Mouse (Mus musculus): ENCODE measurements around the gene Ccdc155. TPM values are rescaled to one million over a fixed set of nuclear protein-coding genes. Genes with fewer than 3 reads are reported as not detected.
"Not testable (repeated sequence)": the region's sequence is repeated elsewhere in the genome, so short reads cannot be mapped to it uniquely, and the experiment has no call there.

Ccdc155 gene
- polyA plus RNA-seq, 1 experiment from 2014 or later: not detected

DNA sequence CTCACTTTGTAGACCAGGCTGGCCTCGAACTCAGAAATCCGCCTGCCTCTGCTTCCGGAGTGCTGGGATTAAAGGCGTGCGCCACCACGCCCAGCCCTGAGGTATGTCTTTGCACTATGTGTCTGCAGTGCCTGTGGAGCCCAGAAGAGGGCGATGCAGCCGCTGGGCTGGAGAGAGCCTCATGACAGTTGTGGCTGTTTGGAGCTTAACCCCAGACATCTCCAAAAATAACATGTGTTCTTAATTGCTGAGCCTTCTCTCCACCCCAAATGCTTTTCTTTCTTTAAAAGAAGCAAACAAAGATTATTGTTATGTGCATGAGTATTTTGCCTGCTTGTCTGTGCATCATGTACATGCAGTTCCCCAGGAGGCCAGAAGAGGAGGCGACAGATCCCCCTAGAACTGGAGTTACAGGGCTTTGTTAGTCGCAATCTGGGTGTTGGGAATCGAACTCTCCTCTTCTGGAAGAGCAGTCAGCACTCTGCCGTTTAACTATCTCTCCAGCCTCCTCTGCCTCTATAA is 49.6 kb downstream of the Ccdc155 start:
- 67% methylated on average over 12 of the region's 12 CpGs for WGBS
- H3K9me3 ChIP-seq (ENCODE audit: control insufficient read depth): no peaks in the 10 kb centered on the region
- H3K27ac ChIP-seq (ENCODE audit: low read depth, low read length): 0 out of 2 replicates have a peak overlapping the region, but pooled peaks have one; percentile 94
- H3K4me1 ChIP-seq (replicated peaks; ENCODE audit: control insufficient read depth, insufficient read depth, low read length): peaks cover 8% of the 10 kb centered on the region; the same call in 1 of the 2 replicates
- no peaks in the 10 kb centered on the region for H3K27me3 ChIP-seq (replicated peaks; ENCODE audit: control insufficient read depth, insufficient read depth, low read length)
- H3K9ac ChIP-seq (ENCODE audit: low read depth, low read length): no peak overlapping the region
- peak overlapping the region; percentile 72 for H3K4me3 ChIP-seq (ENCODE audit: low read depth, low read length)
- peak; percentile 53 for ATAC-seq
- peaks cover 29% of the 10 kb centered on the region for H3K36me3 ChIP-seq (ENCODE audit: control insufficient read depth, insufficient read depth)
- TF ChIP-seq CTCF (IDR thresholded peaks at IDR 0.05; ENCODE audit: low read depth): peak; percentile 75
- peak overlapping the region; percentile 68 for H3K4me2 ChIP-seq (replicated peaks; ENCODE audit: low read depth)

DNA sequence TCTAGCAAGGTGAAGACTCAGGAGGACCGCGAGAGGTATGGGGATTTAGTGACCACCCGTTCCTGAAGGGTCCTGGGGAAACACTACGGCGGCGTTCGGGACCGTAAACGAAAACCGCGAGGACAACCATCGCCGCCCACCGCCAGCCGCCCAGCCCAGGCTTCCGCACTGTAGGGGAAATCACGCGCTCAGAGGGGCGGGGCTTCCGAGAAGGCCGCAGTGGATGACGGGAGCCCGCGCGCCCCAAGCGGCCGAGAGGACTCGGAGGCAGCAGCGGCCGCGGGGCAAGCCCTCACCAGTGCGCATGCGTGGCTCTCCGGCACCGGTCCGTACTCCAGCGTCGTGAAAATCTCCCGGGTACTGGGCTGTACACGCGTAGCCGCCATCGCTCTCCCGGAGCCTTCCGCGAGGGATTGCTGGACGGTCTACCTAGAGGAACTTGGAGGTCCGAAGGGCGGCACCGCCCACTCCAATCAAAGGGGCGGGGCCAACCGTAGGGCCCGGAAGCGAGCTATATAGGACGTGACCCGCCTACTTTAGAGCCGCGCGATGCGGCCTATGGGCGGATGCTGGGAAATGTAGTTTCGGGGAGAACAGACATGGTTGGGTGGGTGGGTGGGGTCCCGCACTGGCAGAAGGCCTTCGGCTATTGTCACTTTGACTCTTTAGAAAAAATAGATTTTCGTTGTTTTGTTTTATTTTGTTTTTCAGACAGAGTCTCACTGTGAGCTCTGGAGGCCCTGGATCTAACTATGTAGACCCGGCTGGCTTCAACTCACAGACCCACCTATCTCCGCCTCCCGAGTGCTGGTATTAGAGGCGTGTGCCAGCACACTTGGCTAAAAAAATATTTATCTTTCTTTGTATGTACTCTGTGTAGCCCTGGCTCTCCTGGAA is 50.3 kb downstream of the Ccdc155 start, which contains the start of the genes Pih1d1 and Aldh16a1:
Gene Pih1d1 (plus strand): TSS at position 208 of the 897 bp plus-strand sequence.
Gene Aldh16a1 (minus strand): TSS at position 489 of the 897 bp plus-strand sequence.
- H3K4me3 ChIP-seq (ENCODE audit: low read depth, low read length): peak within 1 kb of the TSS; percentile 72
- H3K27me3 ChIP-seq (replicated peaks; ENCODE audit: control insufficient read depth, insufficient read depth, low read length): no peaks in the 10 kb centered on the region
- H3K4me1 ChIP-seq (replicated peaks; ENCODE audit: control insufficient read depth, insufficient read depth, low read length): peaks cover 8% of the 10 kb centered on the region; the same call in 1 of the 2 replicates
- peak; percentile 92 for ATAC-seq
- peak within 1 kb of the TSS; percentile 94 for H3K27ac ChIP-seq (ENCODE audit: low read depth, low read length)
- 3% methylated on average over 69 of the region's 69 CpGs for WGBS
- H3K36me3 ChIP-seq (ENCODE audit: control insufficient read depth, insufficient read depth): peaks cover 24% of the 10 kb centered on the region
- peak within 1 kb of the TSS; percentile 85 for H3K9ac ChIP-seq (ENCODE audit: low read depth, low read length)
- peak within 1 kb of the TSS; percentile 68 for H3K4me2 ChIP-seq (replicated peaks; ENCODE audit: low read depth)
- TF ChIP-seq CTCF (IDR thresholded peaks at IDR 0.05; ENCODE audit: low read depth): peak; percentile 77
- no peaks in the 10 kb centered on the region for H3K9me3 ChIP-seq (ENCODE audit: control insufficient read depth)

DNA sequence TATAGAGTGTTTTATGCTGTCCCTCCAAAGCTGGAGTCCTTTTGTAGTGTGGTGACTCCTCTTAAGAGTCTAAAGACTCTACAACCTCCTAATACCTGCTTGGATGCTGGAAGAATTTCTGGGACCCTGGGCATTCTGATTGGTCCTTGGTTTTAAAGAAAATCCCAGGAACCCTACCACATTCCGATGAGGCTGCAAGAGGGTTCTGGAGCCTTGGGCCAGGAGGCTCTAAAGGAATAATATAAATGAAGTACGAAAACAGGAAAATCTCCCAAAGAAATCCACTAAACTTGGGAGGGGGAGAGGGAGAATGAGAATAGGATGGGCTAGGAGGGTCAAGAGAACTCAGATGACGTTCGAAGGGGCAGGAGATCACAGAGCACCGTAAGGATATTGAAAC is 51.1 kb downstream of the Ccdc155 start:
- Histone ChIP-seq H3K27me3 (replicated peaks; ENCODE audit: control insufficient read depth, insufficient read depth, low read length) (no peaks in the 10 kb centered on the region), H3K4me3 (ENCODE audit: low read depth, low read length) (peak overlapping the region; percentile 72), H3K27ac (ENCODE audit: low read depth, low read length) (peak overlapping the region; percentile 94), H3K9me3 (ENCODE audit: control insufficient read depth) (no peaks in the 10 kb centered on the region), H3K9ac (ENCODE audit: low read depth, low read length) (peak overlapping the region; percentile 85), H3K4me2 (replicated peaks; ENCODE audit: low read depth) (peak overlapping the region; percentile 68), H3K4me1 (replicated peaks; ENCODE audit: control insufficient read depth, insufficient read depth, low read length) (peaks cover 8% of the 10 kb centered on the region; the same call in 1 of the 2 replicates), H3K36me3 (ENCODE audit: control insufficient read depth, insufficient read depth) (peaks cover 23% of the 10 kb centered on the region)
- WGBS: 2% methylated on average over 5 of the region's 5 CpGs
- no peak for ATAC-seq
- no peak for TF ChIP-seq CTCF (IDR thresholded peaks at IDR 0.05; ENCODE audit: low read depth)

DNA sequence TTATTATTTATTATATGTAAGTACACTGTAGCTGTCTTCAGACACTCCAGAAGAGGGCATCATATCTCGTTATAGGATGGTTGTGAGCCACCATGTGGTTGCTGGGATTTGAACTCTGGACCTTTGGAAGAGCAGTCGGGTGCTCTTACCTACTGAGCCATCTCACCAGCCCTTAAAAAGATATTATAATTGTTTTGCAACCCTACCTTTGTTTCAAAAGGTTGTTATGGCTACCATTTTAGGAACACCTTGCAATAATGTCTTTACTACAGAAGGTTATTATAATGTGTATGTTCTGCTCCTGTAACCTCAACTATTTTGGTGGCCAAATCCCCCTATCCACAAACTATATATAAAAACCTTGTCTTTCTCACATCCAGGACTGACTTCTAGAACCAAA is 51.6 kb downstream of the Ccdc155 start:
- peak; percentile 14; the same call in 1 of the 2 replicates for TF ChIP-seq CTCF (IDR thresholded peaks at IDR 0.05; ENCODE audit: low read depth)
- H3K27me3 ChIP-seq (replicated peaks; ENCODE audit: control insufficient read depth, insufficient read depth, low read length); H3K4me3 ChIP-seq (ENCODE audit: low read depth, low read length); H3K4me1 ChIP-seq (replicated peaks; ENCODE audit: control insufficient read depth, insufficient read depth, low read length); H3K27ac ChIP-seq (ENCODE audit: low read depth, low read length); ATAC-seq; H3K9me3 ChIP-seq (ENCODE audit: control insufficient read depth): not testable (repeated sequence)
- H3K9ac ChIP-seq (ENCODE audit: low read depth, low read length): 0 out of 2 replicates have a peak overlapping the region, but pooled peaks have one; percentile 85
- H3K4me2 ChIP-seq (replicated peaks; ENCODE audit: low read depth): peak overlapping the region; percentile 68
- WGBS: 66% methylated on average over 2 of the region's 2 CpGs
- H3K36me3 ChIP-seq (ENCODE audit: control insufficient read depth, insufficient read depth): peaks cover 24% of the 10 kb centered on the region

DNA sequence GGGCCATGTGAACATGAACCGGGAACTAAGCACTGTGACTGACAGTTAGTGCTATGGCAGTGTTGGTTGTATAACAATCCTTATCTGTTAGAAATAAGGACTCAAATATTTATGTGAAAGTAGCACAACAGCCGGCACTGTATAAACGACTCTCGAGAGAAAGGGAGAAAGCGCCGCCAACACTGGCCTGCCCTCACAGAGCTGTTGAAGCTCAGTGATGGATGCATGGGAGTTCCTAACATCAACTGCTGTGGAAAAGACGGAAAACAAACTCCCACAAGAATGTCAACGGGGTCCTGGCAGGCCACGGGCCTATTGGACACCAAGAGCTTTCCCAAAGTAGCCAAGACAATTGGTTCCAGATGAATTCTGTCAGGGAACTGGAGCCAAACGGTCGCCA is 53.4 kb downstream of the Ccdc155 start:
- WGBS: 44% methylated on average over 11 of the region's 11 CpGs
- Histone ChIP-seq H3K9me3 (ENCODE audit: control insufficient read depth) (no peaks in the 10 kb centered on the region), H3K4me2 (replicated peaks; ENCODE audit: low read depth) (no peak overlapping the region), H3K27me3 (replicated peaks; ENCODE audit: control insufficient read depth, insufficient read depth, low read length) (no peaks in the 10 kb centered on the region), H3K27ac (ENCODE audit: low read depth, low read length) (no peak overlapping the region), H3K4me3 (ENCODE audit: low read depth, low read length) (no peak overlapping the region), H3K4me1 (replicated peaks; ENCODE audit: control insufficient read depth, insufficient read depth, low read length) (peaks cover 8% of the 10 kb centered on the region; the same call in 1 of the 2 replicates), H3K36me3 (ENCODE audit: control insufficient read depth, insufficient read depth) (peaks cover 29% of the 10 kb centered on the region), H3K9ac (ENCODE audit: low read depth, low read length) (no peak overlapping the region)
- ATAC-seq: no peak
- no peak for TF ChIP-seq CTCF (IDR thresholded peaks at IDR 0.05; ENCODE audit: low read depth)

DNA sequence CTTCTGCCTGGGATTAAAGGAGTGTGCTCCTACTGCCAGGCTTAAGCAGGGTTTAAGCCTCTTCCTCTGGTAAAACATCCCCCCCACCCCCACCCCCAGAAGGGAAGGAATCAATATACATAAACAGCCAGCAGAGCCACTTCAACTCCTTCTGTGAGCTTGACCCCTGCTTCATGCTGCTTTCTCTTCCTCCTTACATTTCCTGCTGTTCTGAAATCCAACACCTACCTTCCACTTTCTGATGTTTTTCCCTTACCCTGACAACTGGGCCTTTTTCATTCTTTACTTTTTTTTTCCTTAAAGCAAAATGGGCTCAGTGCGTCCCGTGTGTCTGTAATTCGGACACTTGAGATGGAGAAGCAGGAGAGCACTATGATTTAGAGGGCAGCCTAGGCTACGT is 54.4 kb downstream of the Ccdc155 start:
- H3K4me1 ChIP-seq (replicated peaks; ENCODE audit: control insufficient read depth, insufficient read depth, low read length): peaks cover 8% of the 10 kb centered on the region; the same call in 1 of the 2 replicates
- H3K27me3 ChIP-seq (replicated peaks; ENCODE audit: control insufficient read depth, insufficient read depth, low read length): no peaks in the 10 kb centered on the region
- no peaks in the 10 kb centered on the region for H3K9me3 ChIP-seq (ENCODE audit: control insufficient read depth)
- H3K9ac ChIP-seq (ENCODE audit: low read depth, low read length): no peak overlapping the region
- H3K27ac ChIP-seq (ENCODE audit: low read depth, low read length): peak overlapping the region; percentile 41; the same call in 1 of the 2 replicates
- no peak for ATAC-seq
- H3K4me3 ChIP-seq (ENCODE audit: low read depth, low read length): no peak overlapping the region
- H3K36me3 ChIP-seq (ENCODE audit: control insufficient read depth, insufficient read depth): peaks cover 39% of the 10 kb centered on the region
- TF ChIP-seq CTCF (IDR thresholded peaks at IDR 0.05; ENCODE audit: low read depth): no peak
- no peak overlapping the region for H3K4me2 ChIP-seq (replicated peaks; ENCODE audit: low read depth)
- 69% methylated on average over 4 of the region's 4 CpGs for WGBS

Data from intestine, postnatal 0 days (tissue).